Comparison of ENCODE assay signal across 13 mouse cellular contexts in genomic region chr2:71194137-71194960, GRCm38 (mm10). TPM values are rescaled to one million over a fixed set of nuclear protein-coding genes. Genes with fewer than 3 reads are reported as not detected.
A peak's percentile ranks its signal among the peaks of the same experiment; 100 is the strongest.
DNase-seq lines count a peak whose midpoint lies in the region; ATAC-seq and TF ChIP-seq lines count a peak whose summit lies in the region.
"Had no signal": no experiment of that assay in that cellular context is flagged by ENCODE, and none has a peak within 500 bp of the region (broad histone marks: within the 10 kb centered on the region; RNA-seq: fewer than 3 reads in every experiment).

No protein-coding gene starts in this region.

- no peaks in the 10 kb centered on the region for H3K36me3 ChIP-seq in forebrain, embryonic 12.5 days (replicated peaks)
- no peaks in the 10 kb centered on the region for H3K36me3 ChIP-seq in forebrain, embryonic 13.5 days (ENCODE audit: poor library complexity, severe bottlenecking)
- no peaks in the 10 kb centered on the region for H3K36me3 ChIP-seq in liver, adult 2 months (ENCODE audit: control insufficient read depth, insufficient read depth, low read length)
- H3K36me3 ChIP-seq in liver, postnatal 0 days (replicated peaks; ENCODE audit: insufficient read depth, low read length), result no peaks in the 10 kb centered on the region
- no peaks in the 10 kb centered on the region for H3K36me3 ChIP-seq in hindbrain, postnatal 0 days (ENCODE audit: insufficient read depth, low read length)
- H3K36me3 ChIP-seq: embryonic facial prominence, embryonic 13.5 days; heart, embryonic 10.5 days; liver, embryonic 12.5 days had no signal

- H3K27ac ChIP-seq in forebrain, embryonic 12.5 days, result 0 out of 2 replicates have a peak overlapping the region, but pooled peaks have one; percentile 13
- no peak overlapping the region for H3K27ac ChIP-seq in forebrain, embryonic 13.5 days
- no peak overlapping the region for H3K27ac ChIP-seq in liver, adult 2 months (replicated peaks; ENCODE audit: insufficient read depth, low read depth, low read length)
- no peak overlapping the region for H3K27ac ChIP-seq in liver, postnatal 0 days (ENCODE audit: low read depth)
- no peak overlapping the region for H3K27ac ChIP-seq in cerebellum, adult 2 months (ENCODE audit: insufficient read depth, low read length)
- no peak overlapping the region for H3K27ac ChIP-seq in hindbrain, postnatal 0 days
- H3K27ac ChIP-seq: embryonic facial prominence, embryonic 13.5 days; heart, embryonic 10.5 days; liver, embryonic 12.5 days had no signal

- TF ChIP-seq EP300 in liver, postnatal 0 days (IDR thresholded peaks at IDR 0.05; ENCODE audit: low read depth), result no peak

- TF ChIP-seq POLR2A in liver, adult 2 months (IDR thresholded peaks at IDR 0.05; ENCODE audit: extremely low read depth, insufficient read depth, low read length), result no peak
- no peak for TF ChIP-seq POLR2A in cerebellum, adult 2 months (IDR thresholded peaks at IDR 0.05; ENCODE audit: borderline replicate concordance, insufficient read depth, low read length)

- no peak overlapping the region for H3K4me2 ChIP-seq in forebrain, embryonic 12.5 days
- no peak overlapping the region for H3K4me2 ChIP-seq in forebrain, embryonic 13.5 days
- no peak overlapping the region for H3K4me2 ChIP-seq in liver, postnatal 0 days (ENCODE audit: low read depth, low read length)
- H3K4me2 ChIP-seq in hindbrain, postnatal 0 days (ENCODE audit: low read depth, low read length), result peak overlapping the region; percentile 33
- H3K4me2 ChIP-seq: embryonic facial prominence, embryonic 13.5 days; liver, embryonic 12.5 days had no signal

- H3K9me3 ChIP-seq in forebrain, embryonic 12.5 days, result no peaks in the 10 kb centered on the region
- no peaks in the 10 kb centered on the region for H3K9me3 ChIP-seq in forebrain, embryonic 13.5 days (replicated peaks)
- no peaks in the 10 kb centered on the region for H3K9me3 ChIP-seq in liver, postnatal 0 days (ENCODE audit: low read length)
- no peaks in the 10 kb centered on the region for H3K9me3 ChIP-seq in hindbrain, postnatal 0 days (ENCODE audit: low read length)
- H3K9me3 ChIP-seq: embryonic facial prominence, embryonic 13.5 days; heart, embryonic 10.5 days; liver, embryonic 12.5 days had no signal

- DNase-seq in liver, adult 2 months (ENCODE audit: extremely low read depth, low read depth, low spot score), result peak; percentile 6
- DNase-seq in liver, postnatal 0 days, result no peak
- peak; percentile 17 to 52 for DNase-seq in cerebellum, adult 2 months
- peak; percentile 66 for DNase-seq in hindbrain, postnatal 0 days (ENCODE audit: low spot score)
- DNase-seq in urinary bladder, postnatal 4 days (ENCODE audit: low spot score in 2 of 2), result no peak
- DNase-seq in right cerebral cortex, postnatal 36 days (ENCODE audit: low spot score in 2 of 2), result no peak
- DNase-seq: thymus, postnatal 4 days had no signal

- WGBS in forebrain, embryonic 12.5 days, result 59% methylated on average over 10 of the region's 10 CpGs
- 39% methylated on average over 10 of the region's 10 CpGs for WGBS in forebrain, embryonic 13.5 days
- WGBS in liver, adult 2 months, result 79% methylated on average over 10 of the region's 10 CpGs
- 70% methylated on average over 10 of the region's 10 CpGs for WGBS in liver, postnatal 0 days (ENCODE audit: insufficient replicate concordance)
- 16% methylated on average over 10 of the region's 10 CpGs for WGBS in cerebellum, adult 2 months
- 38% methylated on average over 10 of the region's 10 CpGs for WGBS in hindbrain, postnatal 0 days

- no peaks in the 10 kb centered on the region for H3K79me2 ChIP-seq in liver, adult 2 months (ENCODE audit: control insufficient read depth, insufficient read depth, low read length)

- H3K9ac ChIP-seq in forebrain, embryonic 12.5 days, result no peak overlapping the region
- no peak overlapping the region for H3K9ac ChIP-seq in forebrain, embryonic 13.5 days
- H3K9ac ChIP-seq in liver, adult 2 months (ENCODE audit: low read depth, low read length), result no peak overlapping the region
- H3K9ac ChIP-seq in liver, postnatal 0 days (replicated peaks), result no peak overlapping the region
- no peak overlapping the region for H3K9ac ChIP-seq in hindbrain, postnatal 0 days (replicated peaks; ENCODE audit: low read length)
- H3K9ac ChIP-seq: embryonic facial prominence, embryonic 13.5 days; liver, embryonic 12.5 days had no signal

- H3K4me3 ChIP-seq in forebrain, embryonic 12.5 days (replicated peaks), result no peak overlapping the region
- no peak overlapping the region for H3K4me3 ChIP-seq in forebrain, embryonic 13.5 days
- no peak overlapping the region for H3K4me3 ChIP-seq in liver, adult 2 months (ENCODE audit: insufficient read depth, low read depth, low read length)
- no peak overlapping the region for H3K4me3 ChIP-seq in liver, postnatal 0 days (ENCODE audit: low read depth, low read length)
- no peak overlapping the region for H3K4me3 ChIP-seq in cerebellum, adult 2 months (replicated peaks; ENCODE audit: insufficient read depth, low read depth, low read length)
- H3K4me3 ChIP-seq in hindbrain, postnatal 0 days (ENCODE audit: low read length), result no peak overlapping the region
- H3K4me3 ChIP-seq: embryonic facial prominence, embryonic 13.5 days; heart, embryonic 10.5 days; liver, embryonic 12.5 days had no signal

- no peak for ATAC-seq in forebrain, embryonic 12.5 days (ENCODE audit: low FRiP score)
- ATAC-seq in forebrain, embryonic 13.5 days, result no peak
- no peak for ATAC-seq in liver, postnatal 0 days
- ATAC-seq in hindbrain, postnatal 0 days, result peak; percentile 79
- ATAC-seq: intestine, embryonic 16.5 days; liver, embryonic 12.5 days had no signal

- no peak for TF ChIP-seq CTCF in liver, adult 2 months (IDR thresholded peaks at IDR 0.05; ENCODE audit: low read depth, low read length)
- TF ChIP-seq CTCF in liver, postnatal 0 days (IDR thresholded peaks at IDR 0.05; ENCODE audit: low read depth), result no peak
- no peak for TF ChIP-seq CTCF in cerebellum, adult 2 months (IDR thresholded peaks at IDR 0.05; ENCODE audit: borderline replicate concordance, insufficient read depth, low read depth, low read length)
- TF ChIP-seq CTCF in hindbrain, postnatal 0 days (IDR thresholded peaks at IDR 0.05; ENCODE audit: low read depth), result no peak

- H3K27me3 ChIP-seq in forebrain, embryonic 12.5 days, result no peaks in the 10 kb centered on the region
- no peaks in the 10 kb centered on the region for H3K27me3 ChIP-seq in forebrain, embryonic 13.5 days
- no peaks in the 10 kb centered on the region for H3K27me3 ChIP-seq in liver, adult 2 months (ENCODE audit: control insufficient read depth, insufficient read depth, low read length)
- H3K27me3 ChIP-seq in liver, postnatal 0 days (ENCODE audit: insufficient read depth, low read length), result 0 out of 2 replicates have a peak, but pooled peaks cover 6% of the 10 kb centered on the region
- H3K27me3 ChIP-seq in cerebellum, adult 2 months (ENCODE audit: control insufficient read depth, insufficient read depth, low read length), result peaks cover 2% of the 10 kb centered on the region; the same call in 1 of the 2 replicates
- H3K27me3 ChIP-seq in hindbrain, postnatal 0 days (ENCODE audit: insufficient read depth, low read length), result no peaks in the 10 kb centered on the region

- H3K4me1 ChIP-seq in forebrain, embryonic 12.5 days, result peaks cover 28% of the 10 kb centered on the region
- H3K4me1 ChIP-seq in forebrain, embryonic 13.5 days, result peaks cover 33% of the 10 kb centered on the region
- no peaks in the 10 kb centered on the region for H3K4me1 ChIP-seq in liver, adult 2 months (ENCODE audit: control insufficient read depth, insufficient read depth, low read length)
- H3K4me1 ChIP-seq in liver, postnatal 0 days (ENCODE audit: insufficient read depth), result no peaks in the 10 kb centered on the region
- H3K4me1 ChIP-seq in cerebellum, adult 2 months (ENCODE audit: control insufficient read depth, insufficient read depth, low read length), result no peaks in the 10 kb centered on the region
- H3K4me1 ChIP-seq in hindbrain, postnatal 0 days (ENCODE audit: insufficient read depth, low read length), result peaks cover 15% of the 10 kb centered on the region; the same call in 1 of the 2 replicates

RNA-seq across cellular contexts. Expression of gene Dync1i2, which starts 17.2 kb away (rescaled TPM):
- 171 and 182 TPM in 2 replicates for polyA plus RNA-seq in forebrain, embryonic 12.5 days (2016; fragmentation: Nextera tagmentation; extraction: Ambion mirVana)
- polyA plus RNA-seq in forebrain, embryonic 13.5 days (2015; fragmentation: Nextera tagmentation; extraction: Ambion mirVana), result 177 and 182 TPM in 2 replicates
- total RNA-seq in liver, adult 2 months (2014; rRNA removed), result 23.0 TPM in 2 replicates
- 9.1 and 10.5 TPM in 2 replicates for polyA plus RNA-seq in liver, adult 2 months (2012; rRNA removed)
- 20.9 and 21.5 TPM in 2 replicates for polyA plus RNA-seq in liver, postnatal 0 days (2015; fragmentation: Nextera tagmentation; extraction: Ambion mirVana)
- polyA plus RNA-seq in cerebellum, adult 2 months (2012; rRNA removed), result 129 and 130 TPM in 2 replicates
- total RNA-seq in hindbrain, postnatal 0 days (2014; rRNA removed), result 108 and 126 TPM in 2 replicates
- polyA plus RNA-seq in hindbrain, postnatal 0 days (2015; fragmentation: Nextera tagmentation; extraction: Ambion mirVana), result 164 and 170 TPM in 2 replicates

Comparison
In these comparisons a context has a peak if more than half of its experiments do, and no peak if none do; other contexts are left out.
1. DNase-seq: peak in liver, adult 2 months (single experiment), cerebellum, adult 2 months (2 of 2) and hindbrain, postnatal 0 days (single experiment); none in liver, postnatal 0 days (single experiment), urinary bladder, postnatal 4 days (0 of 2) and right cerebral cortex, postnatal 36 days (0 of 2).